8 mouse cellular contexts compared by ENCODE assay signal in genomic region chr17:24167891-24168505, GRCm38 (mm10). TPM values are rescaled to one million over a fixed set of nuclear protein-coding genes. Genes with fewer than 3 reads are reported as not detected.
DNase-seq lines count a peak whose midpoint lies in the region; ATAC-seq and TF ChIP-seq lines count a peak whose summit lies in the region.

No protein-coding gene starts in this region.

- H3K79me3 ChIP-seq in C2C12 (ENCODE audit: low read depth), result peaks cover 31% of the 10 kb centered on the region

- peak overlapping the region; percentile 88 for H3K4me2 ChIP-seq in forebrain, embryonic 14.5 days (ENCODE audit: low read length)
- peak overlapping the region; percentile 76 for H3K4me2 ChIP-seq in liver, embryonic 11.5 days

- TF ChIP-seq CTCF in C2C12 (IDR thresholded peaks at IDR 0.05; ENCODE audit: control insufficient read depth, insufficient read depth, insufficient read length), result no peak

- no peaks in the 10 kb centered on the region for H3K9me3 ChIP-seq in forebrain, embryonic 14.5 days (replicated peaks; ENCODE audit: control insufficient read depth, low read length)
- no peaks in the 10 kb centered on the region for H3K9me3 ChIP-seq in liver, embryonic 11.5 days (ENCODE audit: control insufficient read depth, low read length)

- H3K36me3 ChIP-seq in C2C12 (ENCODE audit: control insufficient read depth, insufficient read depth), result peaks cover 22% of the 10 kb centered on the region
- H3K36me3 ChIP-seq in forebrain, embryonic 14.5 days (ENCODE audit: control insufficient read depth, insufficient read depth, low read length), result peaks cover 22% of the 10 kb centered on the region
- H3K36me3 ChIP-seq in liver, embryonic 11.5 days (ENCODE audit: control insufficient read depth, insufficient read depth, low read length), result peaks cover 23% of the 10 kb centered on the region; the same call in 1 of the 2 replicates

- peak overlapping the region; percentile 100 for H3ac ChIP-seq in C2C12 (ENCODE audit: control insufficient read depth, insufficient read length, low read depth)

- WGBS in forebrain, embryonic 14.5 days, result 60% methylated on average over 7 of the region's 7 CpGs
- WGBS in liver, embryonic 11.5 days, result 51% methylated on average over 7 of the region's 7 CpGs

- H3K27ac ChIP-seq in forebrain, embryonic 14.5 days (ENCODE audit: low read depth, low read length), result peak overlapping the region; percentile 96; the same call in 1 of the 2 replicates
- H3K27ac ChIP-seq in liver, embryonic 11.5 days (ENCODE audit: low read depth, low read length), result peak overlapping the region; percentile 94; the same call in 1 of the 2 replicates

- peak overlapping the region; percentile 89 for H3K4me3 ChIP-seq in C2C12 (ENCODE audit: insufficient read depth, poor library complexity, severe bottlenecking)
- H3K4me3 ChIP-seq in forebrain, embryonic 14.5 days (ENCODE audit: low read depth, low read length), result peak overlapping the region; percentile 73
- H3K4me3 ChIP-seq in liver, embryonic 11.5 days (ENCODE audit: low read depth, low read length), result peak overlapping the region; percentile 82

- ATAC-seq in forebrain, embryonic 14.5 days, result no peak
- ATAC-seq in liver, embryonic 11.5 days (replicated peaks; ENCODE audit: low FRiP score), result no peak

- peak; percentile 50 for DNase-seq in cerebellum, adult 11-12 months
- DNase-seq in cerebellum, adult 9-10 months, result no peak
- DNase-seq in forebrain, embryonic 14.5 days (ENCODE audit: low spot score), result no peak
- DNase-seq in liver, embryonic 11.5 days (ENCODE audit: low spot score), result no peak
- no peak for DNase-seq in frontal cortex, postnatal 36 days (ENCODE audit: low spot score in 2 of 2)
- no peak for DNase-seq in layer of hippocampus, postnatal 25 days (ENCODE audit: extremely low spot score in 1 of 2, low spot score in 1 of 2)
- no peak for DNase-seq in ovary, adult 18-20 months (ENCODE audit: low spot score)

- H3K27me3 ChIP-seq in C2C12 (ENCODE audit: control insufficient read depth, insufficient read depth, insufficient read length), result no peaks in the 10 kb centered on the region
- H3K27me3 ChIP-seq in forebrain, embryonic 14.5 days (replicated peaks; ENCODE audit: control insufficient read depth, insufficient read depth, low read length), result no peaks in the 10 kb centered on the region
- H3K27me3 ChIP-seq in liver, embryonic 11.5 days (replicated peaks; ENCODE audit: control insufficient read depth, insufficient read depth, low read length), result no peaks in the 10 kb centered on the region

- peaks cover 45% of the 10 kb centered on the region for H3K79me2 ChIP-seq in C2C12 (ENCODE audit: control insufficient read depth, insufficient read depth)

- H3K4me1 ChIP-seq in forebrain, embryonic 14.5 days (ENCODE audit: control insufficient read depth, insufficient read depth, low read length), result peaks cover 14% of the 10 kb centered on the region
- H3K4me1 ChIP-seq in liver, embryonic 11.5 days (replicated peaks; ENCODE audit: control insufficient read depth, insufficient read depth, low read length), result peaks cover 20% of the 10 kb centered on the region

- H3K9ac ChIP-seq in forebrain, embryonic 14.5 days (ENCODE audit: low read length), result peak overlapping the region; percentile 88
- H3K9ac ChIP-seq in liver, embryonic 11.5 days (ENCODE audit: low read depth, low read length), result peak overlapping the region; percentile 91

TF ChIP-seq in C2C12, 6 proteins besides CTCF, POLR2A, EP300 and RAD21:
- TF ChIP-seq MYOD1 (IDR thresholded peaks at IDR 0.05; ENCODE audit: control insufficient read depth, insufficient read length, low read depth) (no peak), MAX (IDR thresholded peaks at IDR 0.05) (no peak), MYOG (IDR thresholded peaks at IDR 0.05; ENCODE audit: control insufficient read depth, extremely low read depth, insufficient read length) (no peak), USF1 (IDR thresholded peaks at IDR 0.05; ENCODE audit: low read depth) (no peak), FOSL1 (IDR thresholded peaks at IDR 0.05; ENCODE audit: insufficient read depth, low read length, poor library complexity, severe bottlenecking) (no peak), CEBPB (IDR thresholded peaks at IDR 0.05; ENCODE audit: low read depth) (no peak)

RNA-seq across cellular contexts. Expression of gene Atp6v0c, which starts 1.5 kb away (rescaled TPM):
- 377 TPM for polyA plus RNA-seq in C2C12 (2012; fragmentation: generic; extraction: Trizol)
- polyA plus RNA-seq in forebrain, embryonic 14.5 days (2014; fragmentation: Nextera tagmentation; extraction: Ambion mirVana), result 1,021 and 1,033 TPM in 2 replicates
- polyA plus RNA-seq in liver, embryonic 11.5 days (2014; fragmentation: Nextera tagmentation; extraction: Ambion mirVana), result 476 and 499 TPM in 2 replicates
- total RNA-seq in layer of hippocampus, postnatal 25 days (2021), result 1,000 to 10,000 TPM; 1,231 to 1,342 TPM

RNA-seq across cellular contexts. Expression of gene Amdhd2, which starts 4.4 kb away (rescaled TPM):
- polyA plus RNA-seq in C2C12 (2012; fragmentation: generic; extraction: Trizol), result 41.9 TPM
- polyA plus RNA-seq in forebrain, embryonic 14.5 days (2014; fragmentation: Nextera tagmentation; extraction: Ambion mirVana), result 28.4 and 29.6 TPM in 2 replicates
- 30.5 and 35.2 TPM in 2 replicates for polyA plus RNA-seq in liver, embryonic 11.5 days (2014; fragmentation: Nextera tagmentation; extraction: Ambion mirVana)
- total RNA-seq in layer of hippocampus, postnatal 25 days (2021), result 10 to 100 TPM; 36.3 to 38.4 TPM

RNA-seq across cellular contexts. Expression of gene Pdpk1, which starts 17.3 kb away (rescaled TPM):
- polyA plus RNA-seq in C2C12 (2012; fragmentation: generic; extraction: Trizol), result 7.4 TPM
- 42.6 and 59.0 TPM in 2 replicates for polyA plus RNA-seq in forebrain, embryonic 14.5 days (2014; fragmentation: Nextera tagmentation; extraction: Ambion mirVana)
- 31.8 and 37.0 TPM in 2 replicates for polyA plus RNA-seq in liver, embryonic 11.5 days (2014; fragmentation: Nextera tagmentation; extraction: Ambion mirVana)
- total RNA-seq in layer of hippocampus, postnatal 25 days (2021), result 100 to 1,000 TPM; 102 to 108 TPM

RNA-seq across cellular contexts. Expression of gene Tbc1d24, which starts 37.4 kb away (rescaled TPM):
- 3.8 TPM for polyA plus RNA-seq in C2C12 (2012; fragmentation: generic; extraction: Trizol)
- 10.5 and 15.0 TPM in 2 replicates for polyA plus RNA-seq in forebrain, embryonic 14.5 days (2014; fragmentation: Nextera tagmentation; extraction: Ambion mirVana)
- 13.3 and 14.5 TPM in 2 replicates for polyA plus RNA-seq in liver, embryonic 11.5 days (2014; fragmentation: Nextera tagmentation; extraction: Ambion mirVana)
- 10 to 100 TPM; 60.1 to 64.2 TPM for total RNA-seq in layer of hippocampus, postnatal 25 days (2021)

RNA-seq across cellular contexts. Expression of gene Ntn3, which starts 41.3 kb away (rescaled TPM):
- polyA plus RNA-seq in C2C12 (2012; fragmentation: generic; extraction: Trizol), result 0.26 TPM
- polyA plus RNA-seq in forebrain, embryonic 14.5 days (2014; fragmentation: Nextera tagmentation; extraction: Ambion mirVana), result 2.6 and 3.0 TPM in 2 replicates
- 2.3 and 2.7 TPM in 2 replicates for polyA plus RNA-seq in liver, embryonic 11.5 days (2014; fragmentation: Nextera tagmentation; extraction: Ambion mirVana)
- 10 to 100 TPM; 10.8 to 11.0 TPM for total RNA-seq in layer of hippocampus, postnatal 25 days (2021)
